Mouse (Mus musculus): ENCODE measurements around the gene Arid1b.

Gene Arid1b

DNA sequence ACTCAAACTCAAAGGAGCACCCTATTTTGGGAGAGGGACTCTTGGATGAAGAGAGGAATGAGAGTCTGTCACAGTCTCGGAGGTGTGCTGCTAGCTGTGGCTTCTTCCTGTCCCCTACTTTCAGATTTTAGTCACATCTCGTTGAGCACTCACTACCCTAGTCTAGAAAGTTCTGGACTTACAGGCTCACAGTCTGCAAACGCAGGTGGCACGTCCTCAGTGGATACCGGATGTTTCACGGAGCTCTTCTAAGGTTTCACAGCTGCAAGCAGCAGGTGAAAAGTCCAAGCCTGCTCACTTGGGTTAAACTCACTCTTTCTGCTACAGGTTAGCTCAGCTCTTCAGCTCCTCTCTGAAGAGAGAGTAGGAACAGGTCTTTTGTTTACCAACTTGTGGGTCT lies 186.8 kb downstream of the Arid1b start:
- DNase-seq (ENCODE audit: low read depth in 1 of 2, low spot score in 2 of 2): no peak

DNA sequence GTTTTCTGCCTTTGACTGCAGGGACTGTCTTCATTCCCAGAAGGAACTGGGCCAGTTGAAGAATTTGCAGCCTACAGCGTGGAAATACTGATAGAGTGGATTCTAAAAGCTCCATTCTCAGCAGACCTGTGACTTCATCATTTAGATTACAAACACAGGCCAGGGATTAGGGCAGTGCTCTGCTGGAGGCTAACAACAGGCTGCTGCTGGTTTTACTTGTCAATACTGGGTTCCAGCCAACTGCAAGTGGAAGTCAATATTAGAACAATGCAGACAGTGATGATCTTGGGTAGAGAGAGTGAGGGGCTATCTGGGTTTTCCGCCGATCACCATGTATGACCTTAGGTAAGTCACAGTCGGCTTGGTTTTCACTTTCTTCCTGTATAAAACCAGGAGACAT lies 188.4 kb downstream of the Arid1b start:
- no peak for DNase-seq (ENCODE audit: low read depth in 1 of 2, low spot score in 2 of 2)

DNA sequence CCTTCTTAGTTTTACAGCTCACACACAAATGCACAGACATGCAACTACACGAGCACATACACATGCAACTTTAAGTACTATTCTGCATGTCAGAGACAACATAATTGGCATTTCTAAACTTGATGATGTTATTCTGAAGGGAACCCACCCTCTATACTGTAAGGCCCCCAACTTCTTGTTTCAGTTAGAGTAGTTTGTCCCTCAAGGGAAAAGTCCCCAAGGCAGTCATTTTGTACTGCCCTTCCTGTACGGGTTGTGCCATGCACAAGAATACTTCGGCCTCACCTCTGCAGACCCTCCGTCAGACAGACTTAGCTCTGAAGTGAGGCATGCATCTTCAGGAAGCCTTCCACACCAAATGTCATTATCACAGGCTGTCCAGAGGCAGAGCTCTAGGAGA lies 191.4 kb downstream of the Arid1b start:
- DNase-seq (ENCODE audit: low read depth in 1 of 2, low spot score in 2 of 2): no peak

DNA sequence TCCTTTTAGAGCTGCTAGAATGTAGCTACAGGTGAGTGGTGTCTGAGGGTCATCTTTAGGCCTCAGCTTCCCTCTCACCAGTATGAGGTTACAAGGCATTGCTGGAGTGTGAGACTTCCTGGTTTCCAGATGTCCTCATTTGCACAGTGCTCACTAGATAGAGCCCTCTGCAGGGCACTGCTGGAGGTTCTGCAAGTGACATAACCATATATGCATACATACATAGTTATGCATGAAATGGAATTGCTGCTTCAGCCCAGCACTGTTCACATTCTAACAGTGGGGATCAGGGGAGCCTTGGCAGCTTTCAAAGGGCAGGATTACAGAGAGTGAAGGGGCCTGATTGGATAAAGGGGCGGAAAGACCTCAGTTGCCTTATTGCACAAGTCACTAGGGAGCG lies 193.4 kb downstream of the Arid1b start:
- DNase-seq (ENCODE audit: low read depth in 1 of 2, low spot score in 2 of 2): peak in 1 of 2 experiments; percentile 30

DNA sequence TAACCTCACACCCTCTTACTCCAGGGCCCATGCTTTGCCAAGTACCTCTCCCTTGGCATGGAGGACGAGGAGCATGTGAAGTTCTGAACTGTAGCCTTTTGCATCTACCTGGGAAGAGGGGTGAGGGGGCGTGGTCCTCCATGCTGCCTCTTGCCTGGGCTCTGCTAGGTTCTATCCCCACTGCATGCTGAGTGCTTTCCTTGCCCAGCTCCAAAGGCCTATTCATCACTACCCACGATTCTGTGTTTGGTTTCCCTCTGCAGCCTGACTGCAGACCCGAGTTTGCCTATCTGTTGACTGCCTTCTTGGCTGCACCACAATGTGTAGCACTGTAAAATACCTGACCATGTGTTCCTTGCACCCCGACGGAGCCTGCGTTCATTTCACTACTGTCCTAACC lies 194.3 kb downstream of the Arid1b start:
- no peak for DNase-seq (ENCODE audit: low read depth in 1 of 2, low spot score in 2 of 2)

DNA sequence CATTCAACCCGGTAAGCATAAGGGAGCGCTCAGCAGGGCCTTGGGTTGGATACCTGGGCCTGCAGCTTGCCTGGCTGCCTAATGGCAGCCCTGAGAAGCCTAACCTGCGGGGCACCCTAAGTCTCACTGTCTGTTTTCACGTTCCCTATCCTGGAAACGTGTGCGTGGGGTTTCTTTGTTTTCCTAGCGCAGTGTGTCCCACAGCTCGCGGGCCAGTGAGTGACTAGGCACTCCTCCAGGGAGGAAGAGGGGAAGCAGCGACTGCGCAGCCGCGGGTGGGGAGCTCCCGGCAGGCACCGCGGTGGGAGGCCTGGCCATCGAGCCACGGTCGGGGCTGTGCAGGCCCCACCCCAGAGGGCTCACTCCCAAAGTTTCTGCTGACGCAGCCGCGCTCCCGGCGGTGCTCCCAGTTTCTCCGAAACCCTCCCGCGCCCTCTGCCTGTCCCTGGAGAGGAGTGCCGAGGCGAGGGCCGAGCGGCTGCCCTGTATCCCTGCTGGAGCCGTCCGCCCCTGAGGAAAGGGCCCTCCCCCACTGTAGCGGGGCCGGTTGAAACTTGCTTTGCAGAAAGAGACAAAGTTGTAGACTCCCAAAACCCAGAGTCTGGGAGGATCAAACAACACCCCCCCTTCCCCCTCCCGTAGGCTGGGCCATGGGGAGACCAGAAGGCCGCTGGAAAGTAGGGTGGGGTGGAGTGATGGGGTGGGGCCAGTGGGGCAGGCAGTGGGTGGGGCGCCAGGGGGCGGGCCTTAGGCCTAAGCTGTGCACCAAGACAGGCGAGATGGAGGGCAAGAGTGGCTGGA lies 195.6 kb downstream of the Arid1b start:
- DNase-seq (ENCODE audit: low read depth in 1 of 2, low spot score in 2 of 2): peak; percentile 69 to 82

DNA sequence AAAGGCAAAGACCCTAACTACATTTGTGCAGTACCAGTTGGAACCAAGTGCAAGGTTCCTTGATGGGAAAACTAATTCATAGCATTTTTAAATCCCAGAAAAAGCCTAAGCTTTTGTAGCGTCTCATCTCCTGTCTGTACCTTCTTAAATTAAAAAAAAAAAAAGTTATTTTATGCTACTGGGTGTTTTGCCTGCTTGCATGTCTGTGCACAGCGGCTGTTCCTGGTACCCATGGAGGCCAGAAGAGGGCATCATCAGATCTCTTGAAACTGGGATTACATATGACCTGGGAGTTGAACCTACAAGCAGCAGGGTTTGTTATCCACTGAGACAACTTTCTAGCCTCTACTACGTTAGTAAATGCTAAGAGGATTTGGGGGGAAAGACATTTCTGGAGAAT lies 196.2 kb downstream of the Arid1b start:
- no peak for DNase-seq (ENCODE audit: low read depth in 1 of 2, low spot score in 2 of 2)

DNA sequence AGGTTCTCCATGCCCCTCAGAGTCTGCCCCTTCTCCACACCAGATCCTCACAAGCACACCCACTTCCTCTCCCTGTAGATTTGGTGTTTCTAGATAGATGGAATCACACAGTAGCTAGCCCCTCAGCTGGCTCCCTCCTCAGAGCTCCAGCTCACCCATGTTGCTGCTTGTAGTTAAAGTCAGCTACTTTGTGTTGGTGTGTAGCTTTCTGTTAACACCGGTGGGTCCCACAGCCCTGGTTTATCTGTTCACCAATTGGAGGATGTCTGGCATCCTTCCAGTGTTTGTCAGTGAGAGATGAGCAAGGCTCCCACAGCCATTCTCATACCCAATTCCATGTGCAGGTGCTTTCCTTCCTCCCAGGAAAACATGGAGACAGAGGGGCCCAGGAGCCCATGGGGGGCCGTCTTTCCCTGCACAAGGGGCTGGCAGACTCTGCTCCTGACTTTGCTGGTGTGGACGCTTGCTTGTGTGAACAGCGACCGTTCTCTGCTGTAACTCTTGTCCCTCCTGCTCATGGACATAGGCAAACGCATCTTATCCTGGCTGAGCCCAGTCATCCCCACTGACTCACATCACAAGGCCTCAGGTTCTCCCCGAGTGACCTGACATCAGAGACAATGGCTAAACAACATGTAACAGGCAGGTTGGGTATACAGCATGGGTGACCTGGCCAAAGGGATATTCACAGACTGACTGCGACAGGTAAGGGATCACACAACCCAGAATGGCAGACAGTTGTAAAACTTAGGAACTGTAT lies 200.2 kb downstream of the Arid1b start:
- no peak for DNase-seq (ENCODE audit: low read depth in 1 of 2, low spot score in 2 of 2)

DNA sequence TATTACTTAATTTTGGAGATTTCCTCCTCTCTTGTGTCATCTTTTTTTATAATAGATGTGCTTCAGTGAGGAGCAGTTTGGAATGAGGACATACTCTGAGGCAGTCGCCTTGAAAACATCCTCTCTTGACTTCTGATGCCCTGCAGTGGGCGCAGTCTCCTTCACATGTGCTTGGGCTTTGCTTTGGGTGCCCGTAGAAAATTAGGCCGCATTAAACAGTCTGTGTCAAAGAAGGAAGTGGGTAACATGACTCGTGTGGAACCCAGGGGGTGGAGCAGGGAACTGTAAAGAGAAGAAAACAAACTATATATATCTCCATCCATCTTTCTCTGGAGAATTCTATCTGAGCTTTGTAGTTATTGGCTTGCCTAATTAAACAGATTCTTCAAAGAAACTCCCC lies 201.3 kb downstream of the Arid1b start:
- DNase-seq (ENCODE audit: low read depth in 1 of 2, low spot score in 2 of 2): peak; percentile 50 to 57

DNA sequence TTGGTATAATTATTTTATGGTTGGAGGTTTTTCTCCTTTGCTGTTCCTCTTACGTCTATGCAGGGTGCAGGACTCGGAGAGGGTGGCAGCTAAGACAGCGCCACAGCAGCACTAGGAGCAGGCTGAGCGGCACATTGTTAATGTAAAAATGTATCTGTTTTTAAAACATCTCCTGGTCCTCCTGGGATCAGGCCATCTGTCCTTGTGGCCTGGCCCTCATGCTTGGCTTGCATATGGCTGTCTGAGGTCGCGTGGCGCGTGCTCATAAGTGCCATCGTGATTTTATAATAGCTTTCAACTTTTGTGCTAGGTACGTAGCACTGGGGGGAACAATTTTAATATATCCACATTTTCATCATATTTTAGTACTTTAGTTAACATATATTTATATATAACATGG lies 201.9 kb downstream of the Arid1b start:
- no peak for DNase-seq (ENCODE audit: low read depth in 1 of 2, low spot score in 2 of 2)

DNA sequence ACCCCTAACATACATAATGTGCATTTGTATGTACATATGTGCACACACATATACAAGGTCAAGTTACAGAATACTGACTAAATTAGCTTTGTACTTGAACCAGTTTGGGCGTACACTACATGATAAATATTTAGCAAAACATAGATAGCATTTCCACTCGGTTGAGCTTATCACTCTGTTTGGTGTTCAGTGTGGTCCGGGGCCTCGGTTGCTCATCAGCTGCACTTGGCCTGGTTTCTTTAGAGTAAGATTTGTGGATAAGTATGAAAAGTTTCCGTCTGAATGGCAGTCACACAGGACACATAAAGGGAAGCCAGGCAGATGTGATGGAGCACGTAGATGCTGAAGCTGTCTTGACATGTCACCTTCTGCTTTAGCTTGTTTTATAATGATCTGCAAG lies 202.4 kb downstream of the Arid1b start:
- no peak for DNase-seq (ENCODE audit: low read depth in 1 of 2, low spot score in 2 of 2)

DNA sequence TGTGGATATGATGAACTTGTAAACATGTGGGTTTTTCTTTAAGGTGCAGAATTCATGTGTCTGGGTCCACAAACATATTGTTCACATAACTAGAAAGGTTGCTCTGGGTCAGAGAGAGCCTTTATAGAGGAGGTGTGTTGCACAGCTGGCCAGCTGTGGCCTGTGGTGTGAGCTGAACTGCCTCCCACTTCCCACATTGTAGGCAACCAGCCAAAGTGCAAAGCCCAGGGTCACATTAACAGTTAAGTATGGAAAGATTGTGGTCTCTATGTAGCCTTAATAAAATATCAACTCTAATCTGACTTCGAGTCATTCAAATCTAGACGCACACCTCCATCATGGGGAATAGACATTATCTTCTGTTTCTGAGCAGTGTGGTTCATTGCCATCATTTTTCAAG lies 203.0 kb downstream of the Arid1b start:
- DNase-seq (ENCODE audit: low read depth in 1 of 2, low spot score in 2 of 2): no peak

DNA sequence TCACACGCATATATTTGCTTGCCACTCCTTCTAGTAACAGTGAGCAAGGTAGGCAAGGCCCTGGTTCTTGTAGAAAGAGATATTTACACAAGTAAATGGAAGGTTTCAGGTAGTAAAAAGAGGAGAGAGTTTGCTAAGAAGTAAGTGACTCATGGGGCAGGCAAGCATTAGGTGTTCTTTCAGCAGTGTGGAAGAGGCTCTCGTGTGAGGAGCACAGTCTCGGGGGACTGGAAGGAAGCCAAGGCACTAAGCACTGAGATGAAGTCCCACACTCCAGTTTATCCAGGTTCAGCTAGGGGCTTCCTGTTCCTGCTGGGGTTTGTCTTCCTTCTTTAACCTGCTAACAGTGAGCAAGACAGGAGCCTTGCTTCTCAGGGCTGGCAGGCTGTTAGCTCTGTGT lies 203.6 kb downstream of the Arid1b start:
- no peak for DNase-seq (ENCODE audit: low read depth in 1 of 2, low spot score in 2 of 2)

DNA sequence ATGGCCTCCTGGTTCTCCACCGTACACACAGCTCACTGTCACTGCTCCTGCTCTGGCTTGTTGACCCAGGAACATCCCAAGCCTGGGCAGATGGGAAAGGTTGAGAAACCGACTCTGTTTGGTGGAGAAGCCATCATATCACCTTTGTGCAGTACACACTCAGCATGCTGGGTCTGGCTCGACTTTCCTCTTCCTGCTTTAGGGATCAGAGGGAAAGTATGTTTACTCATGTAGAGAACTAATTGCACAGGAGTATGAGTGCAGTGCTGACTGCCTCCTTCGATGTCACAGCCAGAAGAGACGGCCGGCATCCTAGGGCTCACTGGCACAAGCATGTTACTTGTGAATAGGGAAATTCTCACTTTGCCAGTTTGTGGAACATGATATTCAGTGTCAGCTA lies 204.1 kb downstream of the Arid1b start:
- no peak for DNase-seq (ENCODE audit: low read depth in 1 of 2, low spot score in 2 of 2)

DNA sequence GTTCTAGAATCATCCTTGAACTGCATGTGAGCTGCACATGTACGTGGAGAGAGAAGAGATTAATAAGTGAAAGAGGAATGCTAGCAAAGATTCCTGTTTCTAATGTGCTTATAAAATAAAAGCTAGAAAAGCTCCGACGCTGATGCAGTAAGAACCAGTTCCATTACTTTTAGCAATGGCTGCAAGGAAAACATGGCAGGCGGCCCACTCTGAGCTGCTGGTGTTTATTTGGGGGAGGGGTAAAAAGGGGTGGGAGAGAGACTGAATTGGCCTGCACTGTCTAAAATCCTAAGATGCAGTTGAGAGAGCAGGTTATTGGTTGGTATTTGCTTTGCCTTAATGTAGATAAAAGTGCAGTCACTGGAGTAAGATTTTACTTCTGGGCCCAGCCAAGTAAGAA lies 204.7 kb downstream of the Arid1b start:
- DNase-seq (ENCODE audit: low read depth in 1 of 2, low spot score in 2 of 2): no peak

DNA sequence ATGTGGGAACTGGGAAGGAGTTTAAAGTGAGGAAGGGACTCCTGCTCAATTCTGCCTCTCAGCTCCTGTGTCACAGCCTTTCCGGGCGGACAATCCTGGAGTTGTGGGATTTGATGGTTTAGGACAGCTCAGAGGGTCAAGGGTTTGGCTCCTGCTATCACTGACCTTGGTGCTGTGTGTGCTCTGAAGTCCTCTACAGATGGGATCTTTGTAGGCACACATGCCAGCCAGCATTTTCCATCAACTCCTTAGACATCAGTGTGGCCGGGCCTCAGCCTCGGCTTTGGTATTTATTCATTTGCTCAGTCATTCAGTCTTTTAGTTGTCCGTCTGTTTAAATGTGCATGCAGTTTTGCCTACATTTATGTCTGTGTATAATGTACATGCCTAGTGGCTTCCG lies 206.5 kb downstream of the Arid1b start:
- no peak for DNase-seq (ENCODE audit: low read depth in 1 of 2, low spot score in 2 of 2)

DNA sequence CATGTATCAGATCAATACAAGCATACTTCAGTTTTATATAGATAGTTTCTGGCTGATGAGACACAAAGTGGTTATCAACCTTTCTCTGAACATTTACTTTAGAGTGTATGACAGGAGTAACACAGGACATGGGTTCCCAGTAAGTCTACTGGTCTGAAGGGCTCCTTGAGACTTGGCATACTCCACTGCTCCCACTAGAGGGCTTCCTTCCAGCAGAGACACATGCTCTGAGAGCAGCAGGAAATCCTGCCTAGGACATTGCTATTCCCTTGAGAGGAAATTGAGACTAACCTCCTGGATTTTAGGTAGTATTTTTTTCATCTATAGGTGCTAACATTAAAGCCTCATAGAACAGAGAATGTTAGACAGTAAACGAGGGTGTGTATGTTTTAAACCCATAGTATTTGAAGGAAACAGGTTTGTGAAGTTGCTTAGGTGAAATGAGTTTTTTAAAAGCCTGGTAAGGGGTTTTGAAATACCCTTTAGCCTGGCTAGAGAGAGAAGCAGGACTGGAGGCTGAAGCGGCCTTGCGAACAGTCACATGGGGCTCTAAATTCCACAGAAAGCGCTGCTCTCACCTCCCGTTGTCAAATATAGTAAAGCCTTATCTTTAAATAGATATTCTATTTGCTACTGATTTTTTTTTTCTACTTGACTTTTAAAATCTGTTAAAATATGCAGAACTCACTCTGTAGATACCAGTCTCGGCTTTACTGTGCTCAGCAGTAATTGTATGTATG lies 207.9 kb downstream of the Arid1b start:
- DNase-seq (ENCODE audit: low read depth in 1 of 2, low spot score in 2 of 2): no peak

DNA sequence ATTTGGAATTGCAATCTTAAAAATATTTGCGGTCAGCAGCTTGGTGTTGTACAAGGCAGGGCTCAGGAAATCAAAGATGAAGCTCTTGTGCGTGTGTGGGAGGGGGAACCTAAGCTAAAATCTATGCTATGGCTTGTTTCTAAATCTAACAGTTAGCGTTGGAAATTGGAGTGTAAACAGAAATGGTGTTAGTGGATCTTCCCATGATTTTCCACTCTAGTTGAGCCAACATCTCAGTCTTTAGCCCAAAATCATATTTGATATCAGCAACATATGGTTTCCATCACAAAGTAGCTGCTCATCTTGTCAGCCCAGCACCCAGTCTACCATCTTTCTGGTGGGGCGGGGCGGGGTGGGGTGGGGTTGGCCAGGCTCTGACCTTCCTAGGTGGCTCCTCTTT lies 208.6 kb downstream of the Arid1b start:
- DNase-seq (ENCODE audit: low read depth in 1 of 2, low spot score in 2 of 2): no peak

DNA sequence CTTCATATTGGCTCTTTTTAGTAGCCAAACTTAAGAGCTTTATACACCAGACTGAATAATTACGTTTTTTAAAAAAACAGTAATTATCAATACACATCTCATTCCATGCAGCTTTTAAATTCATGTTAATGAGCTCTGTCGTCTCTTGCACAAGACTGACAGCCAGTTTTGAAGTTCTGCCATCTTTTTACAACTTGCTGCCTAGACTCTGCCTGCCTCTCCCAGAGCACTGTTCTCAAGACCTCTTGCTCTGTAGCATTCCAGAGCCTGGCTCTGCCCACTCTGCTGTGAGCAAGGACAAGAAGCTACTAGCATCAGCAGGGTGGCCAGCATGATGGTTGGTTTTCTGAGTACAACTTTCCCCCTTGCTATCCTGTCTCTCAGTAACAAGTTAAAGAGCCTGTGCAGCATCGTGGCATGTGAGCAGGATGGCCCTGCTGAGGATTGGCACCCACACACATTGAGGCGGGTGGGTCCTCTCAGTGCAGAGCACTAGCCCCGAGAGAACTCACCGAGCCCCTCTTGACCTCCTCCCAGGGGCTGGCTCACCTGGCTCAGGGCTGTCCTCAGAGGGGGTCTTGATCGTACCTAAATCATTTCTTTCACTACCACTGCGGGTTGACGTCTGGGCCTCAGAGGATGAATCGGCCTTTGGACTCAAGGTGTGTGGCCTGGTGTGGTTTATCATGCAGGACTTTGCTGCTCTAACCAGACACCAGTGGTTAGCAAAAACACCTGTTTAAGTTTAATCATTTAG lies 209.4 kb downstream of the Arid1b start:
- DNase-seq (ENCODE audit: low read depth in 1 of 2, low spot score in 2 of 2): no peak

DNA sequence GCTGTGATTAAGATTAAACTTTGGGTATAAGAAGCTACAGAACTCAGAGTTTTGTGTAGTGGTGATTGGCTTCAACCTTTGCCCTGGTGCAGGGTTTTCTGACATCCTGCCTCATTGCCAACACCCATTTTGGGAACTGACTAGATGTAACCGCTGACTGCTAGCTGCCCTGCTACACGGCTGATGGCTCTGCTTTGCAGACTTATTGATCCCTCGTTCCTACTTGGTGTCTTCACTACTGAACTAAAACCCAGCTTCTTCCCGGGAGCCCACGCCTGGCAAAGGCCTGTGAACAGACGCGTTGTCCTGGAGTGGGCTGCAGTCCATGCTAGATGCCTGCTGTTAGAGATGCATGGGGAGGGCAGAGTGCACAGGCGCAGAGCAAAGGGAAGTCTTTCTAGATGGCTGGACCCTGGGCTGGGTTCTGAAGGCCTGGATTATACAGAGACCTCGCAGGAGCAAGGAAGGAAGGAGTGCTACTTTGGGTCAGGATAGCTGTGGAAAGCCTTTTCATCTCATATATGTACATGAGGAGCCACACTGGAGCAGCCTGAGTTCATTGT lies 210.1 kb downstream of the Arid1b start:
- DNase-seq (ENCODE audit: low read depth in 1 of 2, low spot score in 2 of 2): no peak

DNA sequence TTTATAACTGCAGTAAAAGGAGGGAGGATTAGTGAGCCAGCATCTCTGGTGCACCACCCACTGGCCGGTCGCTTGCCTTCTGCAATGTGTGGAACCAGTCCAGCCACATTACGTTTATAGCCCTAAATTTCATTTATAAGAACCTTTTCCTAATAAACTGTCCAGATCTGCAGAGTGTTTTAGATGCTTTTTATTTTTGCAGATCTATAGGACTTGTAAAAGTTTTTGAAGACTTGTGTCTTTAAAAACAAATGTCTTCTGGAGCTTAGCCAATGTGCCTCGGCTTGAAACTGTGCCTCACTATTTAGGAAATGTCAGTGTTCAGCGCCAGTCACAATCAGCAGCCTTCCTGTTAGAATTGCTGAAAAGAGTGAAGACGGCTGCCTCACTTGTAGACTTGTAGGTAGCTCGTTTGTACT lies 211.0 kb downstream of the Arid1b start:
- no peak for DNase-seq (ENCODE audit: low read depth in 1 of 2, low spot score in 2 of 2)
